Mouse (Mus musculus): Measurements from ENCODE around the gene Csnk1g1.

DNA sequence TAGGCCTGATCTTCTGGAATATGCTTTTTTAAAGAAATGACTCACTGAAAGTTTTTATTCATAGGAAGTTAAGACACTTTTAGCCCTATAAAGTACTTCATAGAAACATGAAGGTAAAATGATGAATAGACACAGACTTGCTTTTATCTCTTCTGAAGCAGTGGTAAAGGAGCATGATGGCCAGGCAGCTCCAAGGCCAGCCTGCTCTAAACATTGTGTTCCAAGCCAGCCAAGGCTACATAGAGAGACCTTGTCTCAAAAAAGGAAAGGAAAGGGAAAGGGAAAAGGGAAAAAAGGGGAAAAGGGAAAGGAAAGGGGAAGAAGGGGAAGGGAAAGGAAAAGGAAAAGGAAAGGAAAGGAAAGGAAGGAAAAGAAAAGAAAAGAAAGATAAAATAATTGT, 111.9 kb downstream of the Csnk1g1 start:
- TF ChIP-seq CTCF (IDR thresholded peaks at IDR 0.05; ENCODE audit: low read depth, low read length) (no peak), POLR2A (IDR thresholded peaks at IDR 0.05; ENCODE audit: extremely low read depth, insufficient read depth, low read length) (no peak)
